Mouse (Mus musculus): ENCODE measurements around the gene Erich2. TPM values are rescaled to one million over a fixed set of nuclear protein-coding genes. Genes with fewer than 3 reads are reported as not detected.
"Not testable (repeated sequence)": the region's sequence is repeated elsewhere in the genome, so short reads cannot be mapped to it uniquely, and the experiment has no call there.

The Erich2 gene
- total RNA-seq (2015), result not detected in 2 replicates
- not detected in 2 replicates for total RNA-seq (2017)

DNA sequence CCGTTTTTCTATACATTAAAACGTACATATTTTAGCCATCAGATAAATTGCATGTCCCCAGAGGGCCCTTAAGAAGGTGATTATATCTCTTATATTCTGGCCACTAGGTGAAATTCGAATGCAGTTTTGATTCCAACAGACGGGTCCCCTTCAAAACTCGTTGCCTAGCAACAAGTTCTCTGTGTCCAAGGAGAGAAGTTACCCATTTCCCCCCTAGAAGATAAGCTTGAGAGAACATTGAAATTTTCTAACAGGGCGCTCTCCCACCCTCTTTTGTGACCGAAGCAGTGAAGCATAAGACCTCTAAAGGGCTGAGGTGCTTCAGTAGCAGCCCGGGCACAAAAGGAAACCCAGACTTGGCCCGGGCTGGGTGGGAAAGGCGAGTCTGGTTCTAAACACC, at the start of gene Erich2:
Gene Erich2, plus strand, starts transcription at position 324 of the 400 bp plus-strand sequence.
- ATAC-seq (ENCODE audit: poor library complexity, severe bottlenecking), result no peak

DNA sequence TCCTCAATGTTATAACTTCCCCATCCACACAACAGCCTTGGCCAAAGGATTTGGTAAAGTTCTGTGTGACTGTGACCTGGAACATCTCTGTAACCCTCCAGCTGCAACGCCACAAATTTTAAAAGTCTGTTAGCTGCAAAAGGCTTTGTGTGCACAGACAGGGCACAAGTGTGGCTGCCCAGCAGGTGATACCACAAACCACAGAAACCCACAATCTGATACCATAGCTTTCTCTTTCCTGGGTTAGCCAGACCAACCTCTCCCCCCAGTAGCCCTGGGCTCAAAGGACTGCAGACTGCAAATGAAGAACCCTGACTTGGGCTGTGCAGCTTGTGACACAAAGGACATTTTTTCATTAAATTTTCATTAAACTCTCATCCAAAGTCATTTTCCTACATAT, 45.0 kb upstream of the Erich2 start:
- ATAC-seq (ENCODE audit: poor library complexity, severe bottlenecking), result no peak

DNA sequence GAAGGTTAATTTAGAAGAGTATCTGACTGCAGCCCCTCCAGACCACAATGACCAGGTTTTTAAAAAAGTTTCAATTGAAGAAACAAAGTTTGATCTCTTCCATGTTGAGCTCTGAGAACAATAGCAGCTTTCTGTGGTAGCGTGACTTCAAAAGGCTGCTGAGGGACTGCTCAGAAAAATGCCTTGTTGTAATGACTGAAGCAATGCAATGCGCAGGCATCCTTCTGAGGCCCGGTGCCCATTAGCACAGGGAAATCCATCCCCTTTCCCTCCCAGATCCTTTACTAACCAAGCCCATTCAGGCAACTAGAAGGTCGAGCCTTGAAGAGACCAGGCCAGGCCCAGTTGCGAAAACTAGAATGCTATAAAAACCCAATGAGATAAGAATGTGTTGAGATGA, 37.5 kb upstream of the Erich2 start:
- no peak for ATAC-seq (ENCODE audit: poor library complexity, severe bottlenecking)

DNA sequence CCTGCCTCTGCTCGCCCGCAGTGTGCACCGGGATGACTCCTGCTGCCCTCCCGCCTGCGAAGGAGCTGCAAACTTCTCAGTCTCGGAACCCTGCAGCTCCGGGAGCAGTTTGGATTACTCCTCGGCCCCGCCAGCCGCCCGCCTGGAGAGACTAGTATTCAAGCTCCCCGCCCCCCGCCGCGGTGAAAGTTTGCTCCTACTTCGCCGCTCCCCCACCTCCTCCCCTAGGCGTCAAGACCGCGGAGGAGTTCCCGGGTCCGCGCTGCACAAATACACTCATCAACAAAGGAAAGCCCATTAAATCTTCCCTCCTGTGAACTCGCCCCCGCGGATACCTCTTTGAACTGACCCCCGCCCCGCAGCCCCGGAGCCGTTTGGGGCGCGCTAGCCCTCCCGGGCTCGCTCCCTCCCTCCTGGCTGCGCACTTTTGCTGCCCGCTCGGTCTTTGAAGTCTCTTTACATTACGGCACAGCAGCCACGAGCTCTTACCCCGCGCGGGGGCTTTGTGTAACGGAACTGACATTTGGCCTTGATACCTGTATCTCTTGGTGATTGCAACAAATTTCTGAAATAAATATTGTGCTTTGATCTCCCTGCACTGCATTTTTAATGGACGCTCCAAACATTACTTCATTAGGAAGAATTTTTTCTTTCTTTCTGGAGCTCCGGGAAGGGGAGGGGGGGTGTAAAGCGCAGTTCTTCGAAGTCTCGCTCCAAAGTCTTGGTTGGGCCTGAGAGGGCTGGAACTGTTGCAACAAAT, 36.6 kb upstream of the Erich2 start:
- ATAC-seq (ENCODE audit: poor library complexity, severe bottlenecking), result no peak

DNA sequence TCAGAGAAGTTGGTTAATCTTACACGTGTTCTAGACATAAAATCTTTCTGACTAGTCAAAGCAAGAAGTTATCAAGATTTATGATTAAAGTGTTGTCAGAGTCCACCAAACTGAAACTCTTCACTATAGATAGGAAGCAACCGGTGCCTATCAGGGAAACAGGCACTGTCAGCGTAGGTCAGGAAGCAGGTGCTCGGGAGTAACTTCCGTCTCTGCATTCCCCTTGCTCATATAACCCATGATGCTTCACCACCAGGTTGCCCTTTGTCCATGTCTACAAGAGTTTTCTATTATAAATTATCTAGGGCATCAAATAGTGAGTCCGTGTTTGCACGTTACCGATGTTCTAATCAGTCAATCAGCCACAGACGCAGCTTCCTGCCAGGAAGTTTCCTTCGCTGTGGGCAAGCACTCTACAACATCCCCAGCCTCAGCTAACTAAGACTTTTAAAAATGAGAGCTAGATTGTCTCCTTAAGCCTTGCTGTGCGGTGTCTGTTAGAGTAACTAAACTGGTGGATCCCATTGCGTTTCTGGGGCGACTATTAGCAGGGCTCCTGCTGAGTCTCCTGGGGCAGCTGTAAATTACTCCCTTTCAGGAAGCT, 10.8 kb upstream of the Erich2 start:
- no peak for ATAC-seq (ENCODE audit: poor library complexity, severe bottlenecking)

DNA sequence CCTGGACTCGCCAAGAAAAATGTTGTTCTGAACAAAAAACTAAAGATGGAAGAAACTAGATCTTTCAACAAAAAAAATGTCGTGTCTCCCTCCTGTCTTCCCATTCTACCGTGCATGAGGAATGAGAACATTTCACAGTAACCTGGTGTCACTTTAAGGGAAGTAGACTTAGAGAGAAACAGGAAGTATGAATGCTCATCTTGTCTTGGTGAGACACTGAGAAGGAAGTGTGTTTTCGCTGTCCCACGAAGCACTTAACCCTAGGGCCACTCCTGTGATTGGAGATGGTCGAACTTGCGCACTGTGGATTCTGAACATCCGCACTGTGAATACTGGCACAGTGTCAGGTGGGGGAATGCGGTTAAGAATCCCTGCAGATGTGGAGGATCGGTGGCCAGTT, 5.2 kb upstream of the Erich2 start:
- ATAC-seq (ENCODE audit: poor library complexity, severe bottlenecking), result peak; percentile 45

DNA sequence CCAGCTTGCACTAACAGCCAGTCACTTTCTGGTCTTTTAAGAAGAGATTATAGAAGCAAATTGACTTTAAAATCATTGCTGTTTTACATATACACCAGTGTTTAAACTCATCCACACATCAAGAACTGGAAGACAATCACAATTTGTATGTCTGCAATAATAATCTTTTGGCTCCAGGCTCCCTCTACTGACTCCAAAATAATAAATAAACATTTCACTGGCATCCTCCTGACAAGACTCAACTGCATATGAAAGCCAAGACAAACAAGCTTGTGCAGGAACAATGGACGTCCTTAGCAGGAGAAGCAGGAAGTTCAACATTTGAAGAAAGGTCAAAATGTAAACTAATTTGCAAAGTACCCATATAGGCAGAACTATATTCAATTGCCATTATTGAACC, 3.4 kb upstream of the Erich2 start:
- ATAC-seq (ENCODE audit: poor library complexity, severe bottlenecking), result no peak

DNA sequence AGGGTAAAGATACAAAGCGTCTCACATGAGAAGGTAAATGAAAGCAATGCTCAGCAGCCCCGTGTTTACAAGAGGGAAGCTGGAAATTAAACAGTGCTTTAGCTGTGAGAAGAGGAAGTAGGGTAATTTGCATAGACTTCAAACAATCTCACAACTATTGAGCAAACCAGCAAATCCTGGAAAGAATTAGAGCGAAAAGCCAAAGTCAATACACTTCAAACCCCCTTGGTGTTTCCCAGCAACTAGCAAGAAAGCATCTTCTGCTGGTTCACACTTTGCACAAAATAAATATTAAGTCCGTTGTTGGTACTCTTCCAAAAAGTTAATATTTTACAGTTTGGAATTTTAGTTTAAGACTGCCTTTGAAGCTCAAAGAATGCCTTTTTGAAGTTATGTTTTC, 2.7 kb upstream of the Erich2 start:
- no peak for ATAC-seq (ENCODE audit: poor library complexity, severe bottlenecking)

DNA sequence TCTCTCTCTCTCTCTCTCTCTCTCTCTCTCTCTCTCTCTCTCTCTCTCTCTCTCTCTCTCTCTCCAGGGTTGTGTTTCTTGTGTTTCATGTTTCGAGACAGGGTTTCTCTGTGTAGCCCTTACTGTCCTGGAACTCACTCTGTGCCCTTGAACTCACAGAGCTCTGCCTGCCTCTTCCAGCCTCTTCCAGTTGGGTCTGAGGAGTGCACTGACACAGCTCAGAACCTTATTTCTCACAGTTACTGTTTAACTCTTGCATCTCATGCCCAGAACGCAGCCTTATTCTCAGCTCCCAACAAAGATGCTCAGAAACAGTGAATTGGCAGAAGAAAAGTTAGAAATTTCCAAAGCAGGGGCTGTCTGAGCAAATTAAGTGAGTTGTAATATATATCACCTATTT, 2.2 kb upstream of the Erich2 start:
- no peak for ATAC-seq (ENCODE audit: poor library complexity, severe bottlenecking)

DNA sequence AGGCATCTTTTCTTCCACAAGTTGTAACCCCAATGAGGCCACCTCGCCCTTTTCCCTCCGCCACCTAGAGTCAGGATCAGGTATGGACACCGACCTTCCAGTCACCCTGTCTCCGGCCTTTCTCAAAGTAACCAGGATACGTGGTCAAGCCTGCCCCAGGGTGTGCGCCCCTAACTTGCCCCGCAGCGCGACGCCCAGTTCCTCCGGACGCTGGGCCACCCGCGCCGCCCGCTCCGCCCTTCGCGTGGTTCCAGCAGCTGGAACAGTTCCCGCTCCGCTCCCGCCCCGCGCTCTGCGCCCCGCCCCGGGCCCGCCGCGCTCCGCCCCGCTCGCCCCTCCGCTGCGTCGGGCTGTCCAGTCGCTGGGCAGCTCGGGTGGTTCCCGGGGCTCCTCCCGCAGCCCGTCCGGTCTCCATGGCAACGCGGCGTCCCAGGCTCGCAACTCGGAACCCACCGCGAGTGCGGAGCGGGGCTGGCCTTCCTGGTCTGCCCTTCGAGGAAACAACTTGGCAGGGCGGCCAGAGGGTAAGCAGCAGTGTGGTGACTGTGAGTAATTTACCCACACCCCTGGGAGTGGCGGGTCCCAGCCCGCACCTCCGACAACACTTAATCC, 508 bp downstream of the Erich2 start:
- peak; percentile 24; the same call in 1 of the 2 replicates for ATAC-seq (ENCODE audit: poor library complexity, severe bottlenecking)

DNA sequence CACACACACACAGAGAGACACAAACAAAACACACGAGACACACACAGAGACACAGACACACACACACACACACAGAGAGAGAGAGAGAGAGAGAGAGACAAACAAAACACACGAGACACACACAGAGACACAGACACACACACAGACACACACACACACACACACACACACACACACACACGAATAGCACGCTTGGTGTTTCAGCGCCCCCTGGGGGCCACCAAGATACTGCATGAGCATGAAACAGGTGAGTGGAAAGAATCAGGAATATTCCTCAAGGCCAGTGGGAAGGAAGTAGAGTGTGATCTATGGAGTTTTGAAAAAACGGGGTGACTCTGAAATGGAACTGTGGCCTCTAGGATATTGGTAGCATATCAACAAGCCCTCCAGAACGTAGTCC, 29.7 kb downstream of the Erich2 start:
- not testable (repeated sequence) for ATAC-seq (ENCODE audit: poor library complexity, severe bottlenecking)

DNA sequence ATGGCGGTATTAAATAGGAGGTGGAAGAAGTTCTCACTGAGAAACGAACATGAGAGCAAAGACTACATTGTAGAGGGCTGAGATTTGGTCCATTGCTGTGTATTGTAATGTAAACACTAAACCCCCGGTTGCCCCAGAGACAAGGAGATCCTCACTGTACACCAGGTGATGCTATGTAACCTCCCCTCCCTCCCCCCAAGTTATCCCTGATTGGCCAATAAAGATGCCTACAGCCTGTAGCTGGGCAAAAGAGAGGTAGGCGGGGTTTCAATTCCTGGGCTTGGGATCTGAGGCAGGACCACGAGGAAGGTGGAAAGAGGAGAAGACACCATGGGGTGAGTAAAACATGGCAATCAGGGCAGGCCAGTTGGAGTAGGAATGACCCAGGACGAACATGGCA, 42.1 kb downstream of the Erich2 start:
- no peak for ATAC-seq (ENCODE audit: poor library complexity, severe bottlenecking)

DNA sequence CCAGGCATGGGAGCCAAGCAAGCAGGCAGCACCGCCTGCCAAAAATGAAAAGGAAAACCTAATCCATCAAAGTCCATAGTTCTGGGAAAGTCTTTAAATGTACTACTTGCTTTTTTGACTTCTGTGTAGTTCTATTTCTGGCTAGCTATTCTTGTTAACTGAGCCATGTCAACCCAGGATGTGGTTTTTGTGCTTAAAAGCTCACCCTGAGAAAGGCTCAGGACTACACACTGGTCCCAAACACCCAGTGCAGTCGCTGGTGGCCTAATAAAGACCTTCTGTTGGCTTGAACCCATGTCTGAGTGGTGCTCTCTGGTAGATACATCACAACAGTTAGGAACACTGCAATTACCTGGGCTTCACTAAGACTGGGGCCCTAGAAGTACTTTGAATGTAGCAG, 42.8 kb downstream of the Erich2 start:
- ATAC-seq (ENCODE audit: poor library complexity, severe bottlenecking), result no peak

DNA sequence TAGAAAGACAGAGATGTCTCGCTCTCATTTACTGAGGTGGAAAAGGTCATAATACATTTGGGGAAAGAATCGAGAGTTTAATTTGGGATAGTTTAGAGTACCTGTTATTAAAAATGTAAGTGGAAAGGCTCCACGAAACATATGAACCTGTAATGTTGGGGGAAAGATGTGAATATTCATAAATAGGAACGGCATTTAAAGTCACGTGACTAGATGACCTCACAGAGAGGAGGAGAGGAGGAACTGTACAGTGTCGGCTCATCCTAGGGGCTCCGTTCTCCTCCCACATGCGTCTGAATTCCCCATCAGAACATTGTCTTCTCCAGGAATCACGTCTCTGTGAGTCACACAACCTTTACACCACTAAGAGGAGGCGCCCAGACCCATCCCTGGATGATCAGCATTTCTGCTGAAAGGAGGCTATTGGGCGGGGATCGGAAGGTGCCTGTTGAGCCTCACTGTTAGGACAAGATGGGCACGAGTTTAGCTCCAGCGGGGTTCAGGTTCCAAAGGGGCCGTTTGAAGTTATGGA, 43.5 kb downstream of the Erich2 start:
- ATAC-seq (ENCODE audit: poor library complexity, severe bottlenecking), result no peak

DNA sequence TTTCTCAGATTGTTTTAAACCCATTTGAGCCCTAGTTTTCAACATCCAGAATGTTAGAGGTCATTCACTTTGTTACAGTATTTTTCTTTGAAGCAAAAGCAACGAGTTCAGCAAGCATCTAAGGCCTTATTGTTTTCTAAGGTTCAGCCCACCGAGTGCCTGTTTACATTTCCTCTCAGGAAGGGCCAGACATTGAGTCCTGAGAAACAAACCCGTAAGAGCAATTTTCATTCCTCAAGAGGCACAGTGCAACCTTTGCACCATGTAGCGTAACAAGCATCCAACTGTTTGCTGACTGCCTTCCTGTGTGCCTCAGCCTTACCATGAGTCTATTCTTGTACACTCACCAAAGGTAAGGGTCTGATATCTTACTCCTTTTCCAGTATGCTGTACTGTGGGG, 44.2 kb downstream of the Erich2 start, which contains the start of gene Gad1:
Gene Gad1, plus strand, starts transcription at position 301 of the 400 bp plus-strand sequence.
- ATAC-seq (ENCODE audit: poor library complexity, severe bottlenecking), result no peak

DNA sequence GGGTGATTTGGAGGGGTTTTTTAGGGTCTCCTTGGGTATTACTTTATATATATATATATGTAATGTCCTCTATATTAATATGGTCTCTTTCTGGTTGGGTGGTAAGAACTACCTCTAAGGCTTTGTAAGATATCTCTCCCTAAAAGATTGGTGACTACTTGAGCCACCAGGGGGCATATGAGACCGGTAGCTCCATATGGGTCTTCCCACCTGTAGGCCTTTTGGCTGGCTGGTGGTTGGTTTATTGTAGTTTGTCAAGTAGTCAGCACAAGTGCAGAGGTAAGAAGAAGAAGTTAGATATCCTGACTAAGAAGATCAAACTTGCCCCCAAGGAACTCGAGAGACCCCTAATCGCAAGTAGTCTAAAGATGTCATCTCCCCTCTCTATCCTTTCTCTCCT, 45.2 kb downstream of the Erich2 start:
- ATAC-seq (ENCODE audit: poor library complexity, severe bottlenecking), result no peak

DNA sequence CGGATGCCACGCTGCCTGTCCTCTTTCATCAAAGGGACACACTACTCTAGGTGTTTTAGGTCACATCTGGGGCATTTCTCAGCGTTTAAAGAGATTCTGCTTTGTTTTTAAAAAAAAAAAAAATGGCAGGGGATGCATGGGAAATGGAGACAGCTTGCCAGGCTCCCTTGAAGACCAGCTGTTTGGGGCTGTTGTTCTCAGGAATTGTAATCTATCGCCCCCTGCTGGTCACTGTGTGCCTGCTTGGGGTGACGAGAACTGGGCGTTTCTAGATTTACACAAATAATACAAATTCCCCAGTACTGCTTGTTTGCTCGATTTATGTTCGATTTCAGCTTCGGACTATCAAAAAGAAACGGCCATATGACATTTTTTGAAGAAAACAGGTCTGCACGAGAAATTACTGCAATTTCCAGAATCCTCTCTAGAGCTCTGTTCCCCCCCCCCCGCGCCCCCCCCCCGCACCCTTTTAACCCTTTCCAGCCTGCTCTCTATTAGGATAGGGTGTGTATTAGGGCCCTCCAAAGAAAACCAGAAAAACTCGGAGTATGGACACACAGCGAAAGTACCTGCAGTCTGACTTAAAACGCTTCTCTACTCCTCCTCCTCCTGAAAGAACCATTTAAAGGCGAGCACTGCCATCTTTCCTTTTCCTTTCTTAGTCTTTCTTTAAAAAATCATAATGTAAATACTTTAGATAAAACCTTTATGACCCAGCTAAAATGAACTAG, 49.7 kb downstream of the Erich2 start:
- peak; percentile 69 for ATAC-seq (ENCODE audit: poor library complexity, severe bottlenecking)

DNA sequence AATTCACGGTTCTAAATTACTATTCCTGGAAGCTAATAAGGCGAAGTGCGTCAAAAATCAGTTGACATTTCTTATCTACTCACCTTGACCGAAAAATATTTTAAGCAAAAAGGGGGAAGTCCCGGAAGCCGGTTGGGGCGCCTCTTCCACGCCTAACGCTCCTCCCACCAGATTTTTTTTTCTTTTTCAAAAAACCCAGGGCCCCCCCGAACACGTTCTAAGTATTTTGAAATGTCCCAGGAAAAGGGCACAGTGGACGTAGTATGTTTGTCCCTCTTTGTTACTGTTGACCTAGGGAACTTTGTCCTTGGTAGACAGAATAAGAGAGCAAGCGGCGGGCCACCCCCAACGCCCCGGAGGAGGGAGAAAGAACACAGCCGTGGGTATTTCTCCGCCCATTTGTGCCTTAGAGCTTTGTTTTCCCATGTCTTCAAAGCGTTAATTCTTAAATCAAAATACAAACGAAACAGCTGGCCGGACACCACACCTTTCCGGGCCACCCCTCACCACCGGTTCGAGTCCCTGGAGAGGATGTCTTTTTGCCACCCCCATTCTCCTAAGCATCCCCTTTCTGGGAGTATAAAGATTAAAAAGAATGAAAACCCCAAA, 50.3 kb downstream of the Erich2 start:
- ATAC-seq (ENCODE audit: poor library complexity, severe bottlenecking), result no peak

DNA sequence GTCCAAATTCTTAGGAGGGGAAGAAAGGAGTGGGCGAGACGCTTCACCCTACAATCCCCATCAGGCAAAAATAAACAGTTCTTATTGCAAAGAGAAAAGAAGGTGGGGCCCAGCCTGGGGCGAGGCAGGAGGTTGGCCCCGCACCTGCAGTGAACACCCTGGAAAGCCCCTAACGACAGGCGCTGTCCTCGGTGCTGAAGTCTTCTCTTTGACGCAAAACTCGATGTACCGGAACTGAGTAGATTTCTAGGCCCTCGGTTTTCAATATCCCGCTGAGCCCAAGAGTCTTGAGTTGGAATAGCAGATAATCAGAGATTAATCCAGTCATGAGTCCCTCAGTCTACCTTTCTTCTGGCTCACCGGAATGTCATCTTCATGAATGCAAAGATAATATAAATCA, 50.9 kb downstream of the Erich2 start:
- no peak for ATAC-seq (ENCODE audit: poor library complexity, severe bottlenecking)

DNA sequence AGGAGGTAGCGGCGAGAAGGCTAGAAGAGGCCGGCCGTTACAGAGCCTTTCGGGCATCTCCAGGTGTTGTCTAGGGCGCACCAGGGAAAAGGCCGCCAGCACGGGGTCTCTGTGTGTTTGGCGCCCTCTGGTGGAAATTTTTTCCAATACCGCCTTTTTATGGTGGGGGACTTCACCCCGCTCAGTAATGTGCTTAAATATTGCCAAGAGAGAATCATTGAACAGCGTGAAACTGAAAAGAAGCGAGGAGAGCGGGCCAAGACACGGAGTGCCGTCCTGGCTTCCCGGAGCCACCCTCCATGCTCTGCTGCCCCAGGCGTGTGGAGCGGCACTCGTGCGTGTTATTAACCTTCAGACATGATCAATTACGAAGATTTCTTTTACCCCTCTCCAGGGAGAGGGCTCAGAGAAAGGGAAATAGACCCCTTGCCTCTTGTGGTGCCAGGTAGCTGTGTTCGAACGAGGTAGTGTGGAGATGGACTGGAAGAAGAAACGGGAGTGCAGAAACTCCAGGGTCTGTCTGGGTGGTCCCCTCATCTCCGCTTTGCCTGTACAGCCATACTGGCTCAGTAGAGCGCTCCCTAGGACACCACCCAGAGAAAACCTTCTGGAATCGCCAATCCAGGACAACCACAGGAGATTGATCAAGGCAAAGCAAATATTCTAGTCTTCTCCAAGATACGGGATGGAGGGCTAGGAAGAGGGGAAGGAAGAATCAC, 52.6 kb downstream of the Erich2 start:
- ATAC-seq (ENCODE audit: poor library complexity, severe bottlenecking), result no peak

All from megakaryocyte, adult 5-6 weeks (primary cell).